Mouse (Mus musculus) embryonic fibroblast, embryonic 13.5 days (primary cell): ENCODE measurements around the gene Zbtb8a.

Experiments
- CTCF ChIP-seq: IDR thresholded peaks from 2 replicates; pipeline ENCODE4 v1.5.1; 2011; ENCODE audit warnings: mild to moderate bottlenecking, control low read depth, low read length, moderate library complexity, borderline replicate concordance; ENCODE audit not compliant: insufficient read depth
- POLR2A ChIP-seq: IDR thresholded peaks from 2 replicates; pipeline ENCODE4 v1.6.1; 2011; ENCODE audit warnings: low read depth, mild to moderate bottlenecking, control low read depth, low read length, moderate library complexity

- TF ChIP-seq CTCF (no peak), POLR2A (no peak)
Observed at GRCm38 (mm10) chr4:129390936-129391557, 13.1 kb upstream of the Zbtb8a start.
